Mouse (Mus musculus) liver, postnatal 0 days (tissue): ENCODE data around the gene Wdtc1. TPM values are rescaled to one million over a fixed set of nuclear protein-coding genes. Genes with fewer than 3 reads are reported as not detected.

Experiments
- ATAC-seq: fragments of 200-750 bp; cut with Nextera tagmentation; 2 replicates; pipeline ENCODE4 v1.8.0; 2017; ENCODE audit warnings: mild to moderate bottlenecking, moderate library complexity
- DNase-seq: peaks from one replicate; pipeline ENCODE4 v3.0.0-alpha.2; 2016
- H3K27ac ChIP-seq: fragments of 300-500 bp; sonication (generic); 2 replicates; pipeline ENCODE4 v1.5.1; 2014; ENCODE audit warnings: antibody characterized with exemption, moderate library complexity, mild to moderate bottlenecking, low read depth
- H3K27me3 ChIP-seq: fragments of 300-500 bp; sonication (generic); 2 replicates; pipeline ENCODE4 v1.6.1; 2014; ENCODE audit warnings: low read length, control low read depth, mixed read lengths; ENCODE audit not compliant: insufficient read depth
- H3K36me3 ChIP-seq: fragments of 300-500 bp; sonication (generic); replicated peaks from 2 replicates; pipeline ENCODE4 v1.6.1; 2014; ENCODE audit warnings: mild to moderate bottlenecking, control low read depth, low read length, moderate library complexity, mixed read lengths; ENCODE audit not compliant: insufficient read depth
- H3K4me1 ChIP-seq: fragments of 300-500 bp; sonication (generic); 2 replicates; pipeline ENCODE4 v1.6.1; 2014; ENCODE audit warnings: antibody characterized with exemption, mild to moderate bottlenecking, control low read depth; ENCODE audit not compliant: insufficient read depth
- H3K4me2 ChIP-seq: fragments of 300-500 bp; sonication (generic); 2 replicates; pipeline ENCODE4 v1.6.1; 2014; ENCODE audit warnings: low read depth, mild to moderate bottlenecking, low read length, moderate library complexity, mixed read lengths
- H3K4me3 ChIP-seq: fragments of 300-500 bp; sonication (generic); 2 replicates; pipeline ENCODE4 v1.5.1; 2014; ENCODE audit warnings: low read depth, low read length
- H3K9ac ChIP-seq: fragments of 300-500 bp; sonication (generic); replicated peaks from 2 replicates; pipeline ENCODE4 v1.6.1; 2014; ENCODE audit warnings: mild to moderate bottlenecking, moderate library complexity
- H3K9me3 ChIP-seq: fragments of 300-500 bp; sonication (generic); 2 replicates; pipeline ENCODE4 v1.6.1; 2016; ENCODE audit warnings: mild to moderate bottlenecking, control low read depth, low read length, mixed read lengths
- CTCF ChIP-seq: sonication (generic); IDR thresholded peaks from 2 replicates; pipeline ENCODE4 v1.5.1; 2016; ENCODE audit warnings: antibody characterized with exemption, low read depth
- EP300 ChIP-seq: IDR thresholded peaks from 2 replicates; pipeline ENCODE4 v1.6.1; 2016; ENCODE audit warnings: antibody characterized with exemption, low read depth, mild to moderate bottlenecking
- WGBS: fragments of 180-500 bp; shearing (Covaris S2); extraction: QIAGEN DNeasy Blood & Tissue Kit; methylation state at CpG from one replicate; pipeline ENCODE4 v1.1.7; 2014; ENCODE audit not compliant: insufficient replicate concordance; 5-methylcytosine and 5-hydroxymethylcytosine counted together
- polyA plus RNA-seq: library from polyadenylated mRNA; unstranded; fragments of >200 nt; fragmentation: Nextera tagmentation; extraction: Ambion mirVana; gene quantifications from 2 replicates; pipeline ENCODE4 v1.2.1, GENCODE M21; 2015

Wdtc1 gene
- polyA plus RNA-seq, 1 experiment from 2014 or later: 5.3 TPM

GRCm38 (mm10) chr4:133302668-133303067 lies 50.6 kb downstream of the Wdtc1 start:
- Histone ChIP-seq H3K27ac (no peak overlapping the region), H3K27me3 (no peaks in the 10 kb centered on the region), H3K36me3 (peaks cover 35% of the 10 kb centered on the region), H3K9me3 (no peaks in the 10 kb centered on the region), H3K4me2 (no peak overlapping the region), H3K4me1 (no peaks in the 10 kb centered on the region), H3K4me3 (no peak overlapping the region), H3K9ac (no peak overlapping the region)
- 74% methylated on average over 5 of the region's 5 CpGs for WGBS
- DNase-seq (no peak), ATAC-seq (no peak)
- TF ChIP-seq EP300 (no peak), CTCF (no peak)

- Histone ChIP-seq H3K9ac (no peak overlapping the region), H3K9me3 (no peaks in the 10 kb centered on the region), H3K36me3 (peaks cover 41% of the 10 kb centered on the region), H3K27me3 (no peaks in the 10 kb centered on the region), H3K27ac (no peak overlapping the region), H3K4me1 (no peaks in the 10 kb centered on the region), H3K4me3 (no peak overlapping the region), H3K4me2 (no peak overlapping the region)
- peak; percentile 93 for TF ChIP-seq CTCF
- TF ChIP-seq EP300: no peak
- WGBS: 25% methylated on average over 4 of the region's 4 CpGs
- peak; percentile 80 for DNase-seq
- peak; percentile 30; the same call in 1 of the 2 replicates for ATAC-seq
Measured at GRCm38 (mm10) chr4:133301802-133302201, 51.5 kb downstream of the Wdtc1 start.

DNA sequence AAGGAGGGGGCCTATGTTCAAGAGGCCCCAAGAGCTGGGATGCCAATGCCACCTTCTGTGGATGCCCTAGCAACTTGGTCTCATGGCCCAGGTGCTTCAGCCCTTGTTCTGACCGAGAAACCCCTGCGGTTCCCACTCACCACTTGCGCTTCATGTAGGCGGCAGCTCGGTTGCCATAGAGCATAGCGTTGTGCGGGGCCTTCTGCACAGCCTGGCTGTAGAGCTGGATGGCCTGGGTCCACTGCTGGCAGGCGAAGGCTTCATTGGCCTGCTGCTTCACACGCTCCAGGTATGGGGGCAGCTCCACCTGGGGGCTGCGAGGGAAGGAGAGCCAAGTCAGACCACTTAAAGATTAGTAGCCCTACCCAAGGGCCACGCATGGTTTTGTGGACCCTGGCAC lies 52.9 kb downstream of the Wdtc1 start:
- Histone ChIP-seq H3K4me1 (no peaks in the 10 kb centered on the region), H3K9ac (no peak overlapping the region), H3K27me3 (no peaks in the 10 kb centered on the region), H3K9me3 (no peaks in the 10 kb centered on the region), H3K36me3 (peaks cover 51% of the 10 kb centered on the region), H3K4me2 (no peak overlapping the region), H3K4me3 (no peak overlapping the region), H3K27ac (no peak overlapping the region)
- ATAC-seq: no peak
- DNase-seq: no peak
- WGBS: 89% methylated on average over 11 of the region's 11 CpGs
- TF ChIP-seq CTCF (no peak), EP300 (no peak)

- Histone ChIP-seq H3K4me3 (no peak overlapping the region), H3K36me3 (peaks cover 57% of the 10 kb centered on the region), H3K9ac (no peak overlapping the region), H3K4me2 (no peak overlapping the region), H3K27me3 (no peaks in the 10 kb centered on the region), H3K9me3 (no peaks in the 10 kb centered on the region), H3K4me1 (no peaks in the 10 kb centered on the region), H3K27ac (no peak overlapping the region)
- ATAC-seq: no peak
- no peak for DNase-seq
- TF ChIP-seq CTCF (no peak), EP300 (no peak)
- WGBS: 86% methylated on average over 5 of the region's 5 CpGs
Measured at GRCm38 (mm10) chr4:133299701-133300100, 53.6 kb downstream of the Wdtc1 start.

- DNase-seq (no peak), ATAC-seq (no peak)
- Histone ChIP-seq H3K27ac (no peak overlapping the region), H3K4me2 (no peak overlapping the region), H3K4me3 (no peak overlapping the region), H3K4me1 (no peaks in the 10 kb centered on the region), H3K9ac (no peak overlapping the region), H3K36me3 (peaks cover 62% of the 10 kb centered on the region), H3K9me3 (no peaks in the 10 kb centered on the region), H3K27me3 (no peaks in the 10 kb centered on the region)
- whole genome bisulfite sequencing: 72% methylated on average over 12 of the region's 12 CpGs
- TF ChIP-seq CTCF (no peak), EP300 (no peak)
Measured at GRCm38 (mm10) chr4:133298516-133299365, 54.5 kb downstream of the Wdtc1 start.

GRCm38 (mm10) chr4:133297801-133298238 lies 55.5 kb downstream of the Wdtc1 start:
- H3K36me3 ChIP-seq: peaks cover 65% of the 10 kb centered on the region

More at GRCm38 (mm10) chr4:133297801-133298238, 55.5 kb downstream of the Wdtc1 start:
- H3K4me1 ChIP-seq: no peaks in the 10 kb centered on the region
- no peak overlapping the region for H3K9ac ChIP-seq
- H3K9me3 ChIP-seq: no peaks in the 10 kb centered on the region
- no peaks in the 10 kb centered on the region for H3K27me3 ChIP-seq
- no peak overlapping the region for H3K27ac ChIP-seq
- TF ChIP-seq CTCF: peak; percentile 98
- TF ChIP-seq EP300: no peak
- peak; percentile 83 for DNase-seq
- H3K4me3 ChIP-seq: no peak overlapping the region
- no peak overlapping the region for H3K4me2 ChIP-seq
- WGBS: 3% methylated on average over 5 of the region's 5 CpGs
- peak; percentile 76 for ATAC-seq
